Mouse (Mus musculus) layer of hippocampus, adult 2 months (tissue): ENCODE data around the gene Rps11. TPM values are rescaled to one million over a fixed set of nuclear protein-coding genes. Genes with fewer than 3 reads are reported as not detected.

Experiments used
- DNase-seq, 2 experiments: peaks; one replicate each; pipeline ENCODE4 v3.0.0; 2022; ENCODE audit warnings: low spot score in 2 of 2
- H3K27ac ChIP-seq: fragments of 200-600 bp; 2 replicates; pipeline ENCODE4 v1.8.1; 2022
- H3K4me3 ChIP-seq: fragments of 200-600 bp; 2 replicates; pipeline ENCODE4 v1.8.1; 2022; ENCODE audit warnings: mild to moderate bottlenecking
- CTCF ChIP-seq: fragments of 200-600 bp; conservative IDR thresholded peaks from 2 replicates; pipeline ENCODE4 v1.8.1; 2022; ENCODE audit warnings: antibody characterized with exemption, mild to moderate bottlenecking, moderate library complexity
- microRNA-seq, 2 experiments: library from miRNA; unstranded; fragments of <30 nt; microRNA quantifications; one replicate each; pipeline ENCODE4 v1.2.0; 2021
- total RNA-seq, 2 experiments: library from RNA; stranded (reverse); gene quantifications; 2 replicates each; pipeline ENCODE4 v1.2.3; 2021

Gene Rps11
- total RNA-seq, 2 experiments from 2014 or later = 436 to 442 TPM

- H3K4me3 ChIP-seq = no peak overlapping the region
- no peak overlapping the region for H3K27ac ChIP-seq
- no peak for TF ChIP-seq CTCF
- no peak for DNase-seq
Observed at GRCm38 (mm10) chr7:45077829-45078228, 46.4 kb downstream of the Rps11 start.

GRCm38 (mm10) chr7:45077322-45077721, 46.9 kb downstream of the Rps11 start:
- no peak overlapping the region for H3K4me3 ChIP-seq
- DNase-seq = no peak
- no peak for TF ChIP-seq CTCF
- H3K27ac ChIP-seq = no peak overlapping the region

GRCm38 (mm10) chr7:45076501-45076900, 47.7 kb downstream of the Rps11 start:
- no peak for TF ChIP-seq CTCF
- Histone ChIP-seq H3K4me3 (no peak overlapping the region), H3K27ac (no peak overlapping the region)
- no peak for DNase-seq

GRCm38 (mm10) chr7:45075405-45075804, 48.8 kb downstream of the Rps11 start:
- no peak for DNase-seq
- TF ChIP-seq CTCF = no peak
- no peak overlapping the region for H3K4me3 ChIP-seq
- no peak overlapping the region for H3K27ac ChIP-seq

GRCm38 (mm10) chr7:45073949-45074348, 50.3 kb downstream of the Rps11 start:
- no peak overlapping the region for H3K4me3 ChIP-seq
- H3K27ac ChIP-seq = no peak overlapping the region
- no peak for DNase-seq
- TF ChIP-seq CTCF = no peak

- no peak for TF ChIP-seq CTCF
- Histone ChIP-seq H3K27ac (no peak overlapping the region), H3K4me3 (no peak overlapping the region)
- DNase-seq = no peak
Observed at GRCm38 (mm10) chr7:45073171-45073707, 51.0 kb downstream of the Rps11 start.

Small RNAs within 50 kb of the gene (microRNA-seq; reads per million reads assigned to microRNA genes)
- gene Mir150 = 1,054 to 1,228 reads per million in 2 experiments
- 16.9 to 21.5 reads per million in 2 experiments for gene Mir5121
- 0.55 to 1.6 reads per million in 2 experiments for gene Mir7055

Other genes starting within 250 kb of the Rps11 start
- gene Med25, start 231.7 kb downstream of the Rps11 start, total RNA-seq = 100 to 1,000 TPM; 103 to 107 TPM
- 10 to 100 TPM; 21.6 to 24.8 TPM for gene Fuz, start 228.4 kb downstream of the Rps11 start, total RNA-seq
- gene Ap2a1, start 194.9 kb downstream of the Rps11 start, total RNA-seq = 100 to 1,000 TPM; 298 to 305 TPM
- gene Tsks, start 181.2 kb downstream of the Rps11 start, total RNA-seq = 1 to 10 TPM; 1.3 to 2.0 TPM
- 100 to 1,000 TPM; 138 to 140 TPM for gene Cpt1c, start 149.6 kb downstream of the Rps11 start, total RNA-seq
- 100 to 1,000 TPM; 165 to 171 TPM for gene Prmt1, start 137.9 kb downstream of the Rps11 start, total RNA-seq
- gene Irf3, start 126.8 kb downstream of the Rps11 start, total RNA-seq = 10 to 100 TPM; 38.4 to 42.7 TPM
- 1 to 10 TPM; 2.5 to 3.7 TPM for gene Bcl2l12, start 125.7 kb downstream of the Rps11 start, total RNA-seq
- 100 to 1,000 TPM; 166 to 168 TPM for gene Scaf1, start 108.1 kb downstream of the Rps11 start, total RNA-seq
- 10 to 100 TPM; 12.4 to 13.1 TPM for gene Rras, start 106.5 kb downstream of the Rps11 start, total RNA-seq
- gene Prr12, start 71.6 kb downstream of the Rps11 start, total RNA-seq = 10 to 100 TPM; 77.6 to 81.4 TPM
- 10 to 100 TPM; 54.2 to 57.7 TPM for gene Nosip, start 62.0 kb downstream of the Rps11 start, total RNA-seq
- gene Prrg2, start 61.8 kb downstream of the Rps11 start, total RNA-seq = 1 to 10 TPM; 5.7 to 8.4 TPM
- 10 to 100 TPM in 1 of 2 experiments, 1 to 10 TPM in 1; 7.5 to 11.7 TPM for gene Rcn3, start 32.2 kb downstream of the Rps11 start, total RNA-seq
- 10 to 100 TPM; 17.8 to 19.0 TPM for gene Fcgrt, start 20.6 kb downstream of the Rps11 start, total RNA-seq
- gene Rpl13a, start 4.3 kb upstream of the Rps11 start, total RNA-seq = 100 to 1,000 TPM; 808 to 856 TPM
- not detected for gene Gm45713, start 11.8 kb upstream of the Rps11 start, total RNA-seq
- gene Flt3l, start 12.0 kb upstream of the Rps11 start, total RNA-seq = 1 to 10 TPM; 9.4 TPM
- 10 to 100 TPM; 43.0 to 46.1 TPM for gene Pih1d1, start 29.9 kb upstream of the Rps11 start, total RNA-seq
- gene Aldh16a1, start 30.1 kb upstream of the Rps11 start, total RNA-seq = 10 to 100 TPM; 13.2 to 13.3 TPM
- 1,000 to 10,000 TPM; 1,342 to 1,423 TPM for gene Slc17a7, start 39.5 kb upstream of the Rps11 start, total RNA-seq
- under 1 TPM in 1 of 2 experiments, not detected in 1; 0.20 TPM for gene Gfy, start 55.1 kb upstream of the Rps11 start, total RNA-seq
- not detected for gene Pth2, start 56.6 kb upstream of the Rps11 start, total RNA-seq
- gene Ccdc155, start 80.5 kb upstream of the Rps11 start, total RNA-seq = 1 to 10 TPM; 3.5 to 3.9 TPM
- gene Dkkl1, start 87.7 kb upstream of the Rps11 start, total RNA-seq = 1 to 10 TPM; 1.6 TPM
- 1 to 10 TPM; 4.3 to 5.7 TPM for gene Tead2, start 91.3 kb upstream of the Rps11 start, total RNA-seq
- 1 to 10 TPM; 3.7 to 5.5 TPM for gene Cd37, start 114.7 kb upstream of the Rps11 start, total RNA-seq
- 1 to 10 TPM; 1.7 to 2.8 TPM for gene Slc6a16, start 116.6 kb upstream of the Rps11 start, total RNA-seq
- not detected for gene Slc6a21, start 153.1 kb upstream of the Rps11 start, total RNA-seq
- 10 to 100 TPM; 12.8 to 16.5 TPM for gene Trpm4, start 209.3 kb upstream of the Rps11 start, total RNA-seq
- under 1 TPM; 0.22 to 0.33 TPM for gene Hrc, start 210.9 kb upstream of the Rps11 start, total RNA-seq
- gene Ppfia3, start 242.6 kb upstream of the Rps11 start, total RNA-seq = 100 to 1,000 TPM; 133 to 138 TPM
- 100 to 1,000 TPM; 138 to 146 TPM for gene Lin7b, start 246.1 kb upstream of the Rps11 start, total RNA-seq